Mouse (Mus musculus) adrenal gland, adult 2 months (tissue): Measurements from ENCODE around the gene Sele. TPM values are rescaled to one million over a fixed set of nuclear protein-coding genes. Genes with fewer than 3 reads are reported as not detected.
A peak's percentile ranks its signal among the peaks of the same experiment; 100 is the strongest.

Experiments used
- DNase-seq: peaks from one replicate; pipeline ENCODE4 v3.0.0; 2021
- polyA plus RNA-seq: library from polyadenylated mRNA; depleted of rRNA; stranded (reverse); fragments of >200 nt; gene quantifications from 2 replicates; pipeline ENCODE4 v1.2.3, GENCODE M21; 2012; rRNA removed
- total RNA-seq, 2 experiments: library from RNA; stranded (reverse); gene quantifications; 2 replicates each; pipeline ENCODE4 v1.2.3; 2021

The Sele gene
- total and polyA plus RNA-seq, 3 experiments: 1.2 to 5.1 (median 3.7) TPM

DNA sequence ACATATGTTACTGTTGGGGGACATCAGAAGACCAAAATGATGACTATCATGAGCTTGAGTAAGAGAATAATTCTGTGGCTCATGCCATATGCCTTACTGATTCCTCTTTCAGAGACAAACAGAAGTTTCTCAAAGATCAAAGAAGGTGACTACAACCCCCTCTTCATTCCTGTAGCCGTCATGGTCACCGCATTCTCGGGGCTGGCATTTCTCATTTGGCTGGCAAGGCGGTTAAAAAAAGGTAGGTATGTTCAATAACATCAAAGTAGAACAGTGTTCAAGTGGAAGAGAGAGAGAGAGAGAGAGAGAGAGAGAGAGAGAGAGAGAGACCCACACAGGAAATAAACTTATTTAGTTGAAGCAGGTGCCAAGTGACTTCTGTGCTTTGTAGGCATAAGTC is 24.0 kb downstream of the Sele start:
- no peak for DNase-seq

- no peak for DNase-seq
Observed at GRCm38 (mm10) chr1:164073091-164073490, 25.1 kb downstream of the Sele start.

DNA sequence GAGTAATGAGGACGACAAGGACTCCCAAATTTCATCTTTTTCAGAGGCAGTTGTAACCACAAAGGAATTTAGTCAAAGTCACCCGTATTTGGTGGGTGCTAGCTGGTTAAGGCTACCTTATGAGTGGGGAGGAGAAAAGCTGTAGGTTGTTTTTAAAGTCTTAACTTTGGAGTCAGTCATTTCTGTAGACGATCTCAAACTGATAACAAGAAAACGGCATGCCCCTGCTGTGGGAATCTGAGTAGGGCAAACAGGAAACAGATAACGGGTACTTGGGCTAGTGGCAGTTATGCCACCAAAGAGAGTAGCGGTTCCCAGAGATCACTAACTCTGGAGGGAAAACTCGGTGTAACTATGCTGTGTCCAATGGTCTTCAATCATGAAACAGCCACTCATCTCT is 25.8 kb downstream of the Sele start:
- no peak for DNase-seq

DNA sequence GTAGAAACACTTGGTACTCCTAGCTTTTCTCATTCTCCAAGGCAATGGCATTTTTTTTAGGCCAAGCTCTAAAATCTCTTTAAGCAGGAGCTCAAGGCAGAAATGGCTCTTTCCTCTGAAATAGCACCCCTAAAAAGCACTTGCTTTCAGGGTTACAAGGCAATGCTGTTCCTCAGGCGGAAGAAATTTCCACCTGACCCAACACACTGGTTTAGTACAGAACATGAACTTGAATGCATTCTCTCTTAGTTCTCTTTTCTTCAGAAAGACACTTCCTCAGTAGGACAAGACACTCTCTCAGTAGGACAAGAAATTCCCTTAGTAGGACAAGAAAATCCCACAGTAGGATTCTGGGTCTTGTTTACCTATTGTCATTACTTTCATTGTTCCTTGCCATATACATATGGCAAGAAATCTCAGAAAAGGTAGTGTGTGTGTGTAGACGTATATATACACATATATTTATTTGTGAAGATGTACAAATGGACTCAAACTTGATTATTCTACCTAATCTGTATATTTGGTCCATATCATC is 26.6 kb downstream of the Sele start:
- DNase-seq: no peak

- DNase-seq: no peak
Observed at GRCm38 (mm10) chr1:164075416-164075815, 27.4 kb downstream of the Sele start.

DNA sequence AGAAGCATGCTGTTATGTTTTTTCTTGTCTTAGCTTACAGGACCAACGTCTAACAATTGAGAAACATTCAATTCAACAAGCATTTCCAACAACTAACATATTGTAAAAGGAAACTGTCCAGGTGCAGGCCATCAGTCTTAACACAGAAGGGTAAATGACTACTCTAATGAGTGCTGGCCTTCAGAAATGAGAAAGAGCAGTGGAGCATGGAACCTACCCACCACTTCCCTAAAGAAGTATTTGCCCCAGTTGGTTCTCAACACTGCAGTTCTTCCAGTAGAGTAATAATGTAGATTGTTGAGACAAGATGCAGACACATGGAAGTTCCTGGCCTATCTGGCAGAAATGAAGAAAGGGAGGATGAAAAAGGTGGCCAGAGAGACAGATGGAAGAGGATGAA is 28.4 kb downstream of the Sele start:
- no peak for DNase-seq

DNA sequence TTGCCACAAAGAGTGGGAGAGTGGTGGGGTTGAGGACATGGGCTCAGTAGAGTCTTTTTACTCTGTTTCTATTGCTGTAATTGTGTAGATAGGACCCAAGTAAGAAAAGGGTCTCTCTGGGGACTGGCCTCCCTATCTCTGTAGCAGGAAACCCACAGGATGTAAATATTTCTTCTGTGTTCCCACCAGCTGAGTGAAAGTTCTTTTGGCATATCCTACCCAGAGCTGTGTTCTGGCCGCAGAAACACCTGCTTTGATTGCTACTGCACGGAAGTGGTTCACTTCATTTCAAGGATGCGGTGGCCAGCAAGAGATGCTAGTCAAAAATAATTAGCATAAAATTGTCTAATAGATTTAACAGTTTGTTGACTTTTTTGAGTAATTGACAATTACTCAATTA is 29.0 kb downstream of the Sele start:
- no peak for DNase-seq

GRCm38 (mm10) chr1:164078323-164078741 is 30.3 kb downstream of the Sele start:
- no peak for DNase-seq

DNA sequence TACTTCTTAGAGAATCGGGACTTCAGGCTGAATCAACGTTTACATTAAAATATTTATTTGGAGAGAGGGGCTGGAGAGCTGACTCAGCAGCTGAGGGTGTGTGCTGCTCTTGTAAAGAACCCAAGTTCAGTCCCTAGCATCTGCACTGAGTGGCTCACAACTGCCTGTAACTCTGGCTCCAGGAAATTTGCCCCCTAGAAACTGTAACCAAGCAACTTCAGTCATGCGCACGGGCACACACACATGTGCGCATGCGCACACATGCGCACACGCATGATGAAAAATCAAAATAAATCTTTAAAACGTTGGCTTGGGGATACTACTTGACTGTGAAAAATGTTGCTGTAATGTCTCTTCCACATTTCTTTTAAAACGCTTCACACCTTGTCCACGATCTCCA is 31.1 kb downstream of the Sele start:
- DNase-seq: no peak

- DNase-seq: no peak
Observed at GRCm38 (mm10) chr1:164083046-164083445, 35.0 kb downstream of the Sele start.

GRCm38 (mm10) chr1:164086797-164087196 is 38.8 kb downstream of the Sele start:
- DNase-seq: no peak

DNA sequence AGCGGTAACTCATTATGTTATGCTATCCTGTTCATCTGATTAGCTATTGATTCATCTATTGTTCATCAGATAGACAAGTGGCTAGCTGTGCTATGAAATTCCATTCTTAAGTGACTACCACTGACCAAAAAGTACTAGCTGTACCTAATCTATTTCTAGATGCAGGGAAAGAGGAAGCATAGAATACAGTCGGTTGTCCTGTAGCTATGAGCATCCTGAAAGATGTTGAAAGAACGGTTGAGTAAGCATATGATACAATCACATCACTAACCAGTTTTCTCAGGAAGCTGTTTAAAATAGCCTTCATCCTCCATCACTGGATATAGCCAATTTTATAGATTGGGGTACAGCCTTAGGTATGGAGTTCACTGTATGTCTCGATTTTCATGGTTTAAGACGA is 39.8 kb downstream of the Sele start:
- DNase-seq: no peak

- DNase-seq: peak; percentile 12
Observed at GRCm38 (mm10) chr1:164096780-164097179, 48.7 kb downstream of the Sele start.

DNA sequence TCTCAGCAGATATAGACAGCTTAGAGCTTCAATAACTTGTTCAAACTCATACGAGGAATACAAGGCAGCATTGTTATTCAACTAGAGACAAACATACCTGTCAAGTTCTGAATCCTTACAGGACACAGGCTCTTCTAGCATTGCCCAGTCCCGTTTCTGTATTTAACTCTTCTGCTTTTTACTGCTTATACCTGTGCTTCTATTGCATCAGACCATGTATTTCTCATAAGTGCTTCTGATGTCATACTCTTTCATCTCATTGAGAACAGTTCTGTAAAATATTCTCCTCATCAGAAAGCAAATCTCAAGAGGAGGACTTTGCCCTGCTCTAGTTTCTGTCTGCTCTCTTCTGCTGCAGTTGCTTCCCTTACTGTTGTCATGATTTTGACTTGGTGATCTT is 49.9 kb downstream of the Sele start:
- no peak for DNase-seq

DNA sequence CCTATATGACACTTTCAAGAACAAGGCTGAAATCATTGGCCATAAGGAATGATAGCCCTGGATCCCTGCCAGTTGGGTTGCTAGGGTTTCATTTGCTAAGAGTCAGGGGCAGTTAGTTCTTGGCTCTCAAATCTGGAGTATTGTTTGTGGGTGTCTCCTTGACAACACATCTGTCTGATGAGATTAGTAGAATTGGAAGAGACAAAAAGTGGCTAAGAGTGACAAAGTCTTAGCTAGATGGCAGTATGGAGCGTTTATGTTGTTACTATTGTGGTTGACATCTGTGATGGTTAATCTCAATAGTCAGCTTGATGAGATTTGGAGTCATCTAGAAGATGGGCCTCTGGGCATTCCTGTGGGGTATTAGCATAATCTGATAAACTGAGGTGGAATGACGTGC is 50.3 kb downstream of the Sele start:
- no peak for DNase-seq

Other genes starting within 250 kb of the Sele start
- gene Scyl3, start 119.1 kb upstream of the Sele start, total RNA-seq: 10 to 100 TPM; 18.5 to 20.0 TPM
- 4.8 and 5.6 TPM in 2 replicates for gene Scyl3, start 119.1 kb upstream of the Sele start, polyA plus RNA-seq
- gene BC055324, start 53.4 kb upstream of the Sele start, total RNA-seq: 1 to 10 TPM; 1.6 to 1.8 TPM
- 0.16 and 0.39 TPM in 2 replicates for gene BC055324, start 53.4 kb upstream of the Sele start, polyA plus RNA-seq
- gene Mettl18, start 53.3 kb upstream of the Sele start, total RNA-seq: 1 to 10 TPM; 3.9 to 4.6 TPM
- gene Mettl18, start 53.3 kb upstream of the Sele start, polyA plus RNA-seq: 0.09 and 0.22 TPM in 2 replicates
- 1 to 10 TPM in 1 of 2 experiments, under 1 TPM in 1; 0.63 to 1.1 TPM for gene Sell, start 13.7 kb downstream of the Sele start, total RNA-seq
- gene Sell, start 13.7 kb downstream of the Sele start, polyA plus RNA-seq: 0.06 and 0.15 TPM in 2 replicates
- gene Selp, start 67.0 kb downstream of the Sele start, total RNA-seq: 1 to 10 TPM; 1.1 TPM
- gene Selp, start 67.0 kb downstream of the Sele start, polyA plus RNA-seq: 0.21 and 0.25 TPM in 2 replicates
- gene F5, start 103.6 kb downstream of the Sele start, total RNA-seq: 10 to 100 TPM in 1 of 2 experiments, 1 to 10 TPM in 1; 1.1 to 10.2 TPM
- 0.30 and 0.47 TPM in 2 replicates for gene F5, start 103.6 kb downstream of the Sele start, polyA plus RNA-seq
- gene Slc19a2, start 200.8 kb downstream of the Sele start, total RNA-seq: 10 to 100 TPM; 22.1 to 27.8 TPM
- 26.1 and 31.8 TPM in 2 replicates for gene Slc19a2, start 200.8 kb downstream of the Sele start, polyA plus RNA-seq
- gene Ccdc181, start 227.4 kb downstream of the Sele start, total RNA-seq: 10 to 100 TPM in 1 of 2 experiments, 1 to 10 TPM in 1; 7.7 to 12.3 TPM
- gene Ccdc181, start 227.4 kb downstream of the Sele start, polyA plus RNA-seq: 1.6 and 1.7 TPM in 2 replicates